In genomic region chr4:133836575-133836974, GRCm38 (mm10) we compare ENCODE assay signal across 8 mouse cellular contexts. TPM values are rescaled to one million over a fixed set of nuclear protein-coding genes. Genes with fewer than 3 reads are reported as not detected.
DNase-seq lines count a peak whose midpoint lies in the region; ATAC-seq lines count a peak whose summit lies in the region.

No protein-coding gene starts in this region.

- no peaks in the 10 kb centered on the region for H3K4me1 ChIP-seq in forebrain, embryonic 11.5 days (replicated peaks; ENCODE audit: control insufficient read depth, insufficient read depth, low read length)
- H3K4me1 ChIP-seq in forebrain, embryonic 13.5 days = no peaks in the 10 kb centered on the region

- H3K27ac ChIP-seq in forebrain, embryonic 11.5 days (ENCODE audit: low read depth, low read length) = no peak overlapping the region
- H3K27ac ChIP-seq in forebrain, embryonic 13.5 days = no peak overlapping the region

- 59% methylated on average over 10 of the region's 10 CpGs for WGBS in forebrain, embryonic 11.5 days
- WGBS in forebrain, embryonic 13.5 days = 50% methylated on average over 10 of the region's 10 CpGs

- H3K4me3 ChIP-seq in forebrain, embryonic 11.5 days (ENCODE audit: low read depth, low read length) = no peak overlapping the region
- no peak overlapping the region for H3K4me3 ChIP-seq in forebrain, embryonic 13.5 days

- no peak overlapping the region for H3K4me2 ChIP-seq in forebrain, embryonic 11.5 days (ENCODE audit: low read depth, low read length, severe bottlenecking)
- no peak overlapping the region for H3K4me2 ChIP-seq in forebrain, embryonic 13.5 days

- no peaks in the 10 kb centered on the region for H3K27me3 ChIP-seq in forebrain, embryonic 11.5 days (ENCODE audit: control insufficient read depth, insufficient read depth, low read length)
- no peaks in the 10 kb centered on the region for H3K27me3 ChIP-seq in forebrain, embryonic 13.5 days

- H3K36me3 ChIP-seq in forebrain, embryonic 11.5 days (ENCODE audit: control insufficient read depth, insufficient read depth, low read length) = no peaks in the 10 kb centered on the region
- H3K36me3 ChIP-seq in forebrain, embryonic 13.5 days (ENCODE audit: poor library complexity, severe bottlenecking) = no peaks in the 10 kb centered on the region

- no peak overlapping the region for H3K9ac ChIP-seq in forebrain, embryonic 11.5 days (ENCODE audit: low read length)
- no peak overlapping the region for H3K9ac ChIP-seq in forebrain, embryonic 13.5 days

- ATAC-seq in forebrain, embryonic 11.5 days (replicated peaks; ENCODE audit: low FRiP score) = no peak; the same call in 1 of the 2 replicates
- no peak for ATAC-seq in forebrain, embryonic 13.5 days
- peak; percentile 90 for ATAC-seq in erythroid progenitor cell, adult 5-6 weeks (replicated peaks; ENCODE audit: low FRiP score, poor library complexity, severe bottlenecking)
- 0 out of 2 replicates have a peak, but pooled peaks have one; percentile 43 for ATAC-seq in megakaryocyte, adult 5-6 weeks (ENCODE audit: poor library complexity, severe bottlenecking)

- H3K9me3 ChIP-seq in forebrain, embryonic 11.5 days (ENCODE audit: control insufficient read depth, low read length) = no peaks in the 10 kb centered on the region
- no peaks in the 10 kb centered on the region for H3K9me3 ChIP-seq in forebrain, embryonic 13.5 days (replicated peaks)

- peak; percentile 73 for DNase-seq in forebrain, embryonic 11.5 days (ENCODE audit: low spot score)
- peak; percentile 57 to 78 for DNase-seq in spleen, postnatal 4 days (ENCODE audit: low spot score in 2 of 2)
- DNase-seq in spleen, adult 18-20 months = no peak
- no peak for DNase-seq in ovary, postnatal 36 days (ENCODE audit: low spot score)
- no peak for DNase-seq in c-Kit-positive CD71-positive TER-119-positive erythroid progenitor cells, embryonic 14.5 days (ENCODE audit: low spot score)

RNA-seq across cellular contexts. Expression of gene Rps6ka1, which starts 51.0 kb away (rescaled TPM):
- 31.5 and 32.2 TPM in 2 replicates for polyA plus RNA-seq in forebrain, embryonic 11.5 days (2014; fragmentation: Nextera tagmentation; extraction: Ambion mirVana)
- polyA plus RNA-seq in forebrain, embryonic 13.5 days (2015; fragmentation: Nextera tagmentation; extraction: Ambion mirVana) = 14.5 and 15.2 TPM in 2 replicates
- 73.9 and 91.8 TPM in 2 replicates for total RNA-seq in erythroid progenitor cell, adult 5-6 weeks (2015; ENCODE audit: low replicate concordance)
- total RNA-seq in erythroid progenitor cell, adult 5-6 weeks (2017; ENCODE audit: low replicate concordance) = 77.2 and 91.8 TPM in 2 replicates
- total RNA-seq in megakaryocyte, adult 5-6 weeks (2015) = 109 and 112 TPM in 2 replicates
- 156 and 160 TPM in 2 replicates for total RNA-seq in megakaryocyte, adult 5-6 weeks (2017)

Comparison
In these comparisons a context has a peak if more than half of its experiments do, and no peak if none do; other contexts are left out.
1. DNase-seq: peak in forebrain, embryonic 11.5 days (single experiment) and spleen, postnatal 4 days (2 of 2); none in spleen, adult 18-20 months (0 of 2), ovary, postnatal 36 days (single experiment) and c-Kit-positive CD71-positive TER-119-positive erythroid progenitor cells, embryonic 14.5 days (single experiment).
2. ATAC-seq: peak in erythroid progenitor cell, adult 5-6 weeks (single experiment) and megakaryocyte, adult 5-6 weeks (single experiment); none in forebrain, embryonic 11.5 days (single experiment) and forebrain, embryonic 13.5 days (single experiment).